Mouse (Mus musculus) frontal cortex, postnatal 14 days (tissue): Measurements from ENCODE around the gene Fmr1.
"Not testable (repeated sequence)": the region's sequence is repeated elsewhere in the genome, so short reads cannot be mapped to it uniquely, and the experiment has no call there.

Experiments
- DNase-seq, 2 experiments: peaks; one replicate each; pipeline ENCODE4 v3.0.0; 2022; ENCODE audit warnings: low spot score in 2 of 2

The Fmr1 gene

GRCm38 (mm10) chrX:68678333-68678740, at the start of gene Fmr1:
Gene Fmr1 (plus strand): TSS chrX:68678541.
- peak; percentile 93 to 94 for DNase-seq

GRCm38 (mm10) chrX:68641603-68642002, 36.7 kb upstream of the Fmr1 start:
- no peak for DNase-seq

- peak; percentile 8 to 21 for DNase-seq
Observed at GRCm38 (mm10) chrX:68645154-68645919, 33.0 kb upstream of the Fmr1 start.

- DNase-seq = no peak
Observed at GRCm38 (mm10) chrX:68677508-68677907, 833 bp upstream of the Fmr1 start.

- peak in 1 of 2 experiments; percentile 5 for DNase-seq
Observed at GRCm38 (mm10) chrX:68678815-68679486, 610 bp downstream of the Fmr1 start.

- no peak for DNase-seq
Observed at GRCm38 (mm10) chrX:68684706-68685105, 6.4 kb downstream of the Fmr1 start.

GRCm38 (mm10) chrX:68691936-68692335, 13.6 kb downstream of the Fmr1 start:
- not testable (repeated sequence) for DNase-seq

GRCm38 (mm10) chrX:68736902-68737301, 58.6 kb downstream of the Fmr1 start:
- DNase-seq = no peak

GRCm38 (mm10) chrX:68740088-68740487, 61.7 kb downstream of the Fmr1 start:
- no peak for DNase-seq

GRCm38 (mm10) chrX:68761606-68762005, 83.3 kb downstream of the Fmr1 start, which contains the start of gene Fmr1nb:
Gene Fmr1nb (plus strand): TSS chrX:68761839.
- DNase-seq = no peak
